Comparison of ENCODE assay signal across 8 mouse cellular contexts in genomic region chr5:120094602-120095001, GRCm38 (mm10). TPM values are rescaled to one million over a fixed set of nuclear protein-coding genes. Genes with fewer than 3 reads are reported as not detected.
DNase-seq lines count a peak whose midpoint lies in the region; ATAC-seq and TF ChIP-seq lines count a peak whose summit lies in the region.

No protein-coding gene starts in this region.

- no peaks in the 10 kb centered on the region for H3K9me3 ChIP-seq in hindbrain, embryonic 14.5 days (ENCODE audit: control insufficient read depth, low read length)
- no peaks in the 10 kb centered on the region for H3K9me3 ChIP-seq in hindbrain, embryonic 16.5 days (ENCODE audit: control insufficient read depth, low read length)
- H3K9me3 ChIP-seq in lung, postnatal 0 days (ENCODE audit: low read length): no peaks in the 10 kb centered on the region
- H3K9me3 ChIP-seq in midbrain, embryonic 16.5 days (replicated peaks; ENCODE audit: control insufficient read depth, low read length, poor library complexity, severe bottlenecking): no peaks in the 10 kb centered on the region

- no peak for TF ChIP-seq EP300 in lung, postnatal 0 days (IDR thresholded peaks at IDR 0.05)

- H3K4me2 ChIP-seq in hindbrain, embryonic 14.5 days (replicated peaks): no peak overlapping the region
- H3K4me2 ChIP-seq in hindbrain, embryonic 16.5 days (ENCODE audit: low read length): no peak overlapping the region
- H3K4me2 ChIP-seq in lung, postnatal 0 days (replicated peaks; ENCODE audit: low read depth, low read length): no peak overlapping the region
- no peak overlapping the region for H3K4me2 ChIP-seq in midbrain, embryonic 16.5 days (ENCODE audit: low read length)

- H3K4me1 ChIP-seq in hindbrain, embryonic 14.5 days (replicated peaks; ENCODE audit: control insufficient read depth, insufficient read depth, low read length): no peaks in the 10 kb centered on the region
- H3K4me1 ChIP-seq in hindbrain, embryonic 16.5 days (ENCODE audit: control insufficient read depth, insufficient read depth, low read depth, low read length): no peaks in the 10 kb centered on the region
- no peaks in the 10 kb centered on the region for H3K4me1 ChIP-seq in lung, postnatal 0 days (ENCODE audit: insufficient read depth, low read depth, low read length)
- no peaks in the 10 kb centered on the region for H3K4me1 ChIP-seq in midbrain, embryonic 16.5 days (ENCODE audit: control insufficient read depth, insufficient read depth, low read length)

- no peak overlapping the region for H3K27ac ChIP-seq in hindbrain, embryonic 14.5 days
- no peak overlapping the region for H3K27ac ChIP-seq in hindbrain, embryonic 16.5 days (ENCODE audit: low read depth, low read length)
- H3K27ac ChIP-seq in lung, postnatal 0 days (ENCODE audit: low read length): no peak overlapping the region
- no peak overlapping the region for H3K27ac ChIP-seq in midbrain, embryonic 16.5 days (ENCODE audit: low read length)

- peaks cover 9% of the 10 kb centered on the region for H3K27me3 ChIP-seq in hindbrain, embryonic 14.5 days (ENCODE audit: control insufficient read depth, insufficient read depth, low read length)
- H3K27me3 ChIP-seq in hindbrain, embryonic 16.5 days (replicated peaks; ENCODE audit: control insufficient read depth, insufficient read depth, low read length): peaks cover 10% of the 10 kb centered on the region
- H3K27me3 ChIP-seq in lung, postnatal 0 days (replicated peaks; ENCODE audit: insufficient read depth, low read length): no peaks in the 10 kb centered on the region
- peaks cover 8% of the 10 kb centered on the region for H3K27me3 ChIP-seq in midbrain, embryonic 16.5 days (ENCODE audit: control insufficient read depth, insufficient read depth, low read depth, low read length)

- WGBS in hindbrain, embryonic 14.5 days: 56% methylated on average over 7 of the region's 7 CpGs
- WGBS in hindbrain, embryonic 16.5 days: 61% methylated on average over 7 of the region's 7 CpGs
- 52% methylated on average over 7 of the region's 7 CpGs for WGBS in lung, postnatal 0 days
- 53% methylated on average over 7 of the region's 7 CpGs for WGBS in midbrain, embryonic 16.5 days

- H3K9ac ChIP-seq in hindbrain, embryonic 14.5 days: no peak overlapping the region
- H3K9ac ChIP-seq in hindbrain, embryonic 16.5 days (ENCODE audit: low read depth, low read length): no peak overlapping the region
- H3K9ac ChIP-seq in lung, postnatal 0 days (replicated peaks; ENCODE audit: low read depth): no peak overlapping the region
- no peak overlapping the region for H3K9ac ChIP-seq in midbrain, embryonic 16.5 days (ENCODE audit: low read depth, low read length)

- H3K36me3 ChIP-seq in hindbrain, embryonic 14.5 days (replicated peaks; ENCODE audit: control insufficient read depth, insufficient read depth): no peaks in the 10 kb centered on the region
- no peaks in the 10 kb centered on the region for H3K36me3 ChIP-seq in hindbrain, embryonic 16.5 days (ENCODE audit: control insufficient read depth, insufficient read depth, low read length)
- H3K36me3 ChIP-seq in lung, postnatal 0 days (ENCODE audit: insufficient read depth, low read length): no peaks in the 10 kb centered on the region
- H3K36me3 ChIP-seq in midbrain, embryonic 16.5 days (ENCODE audit: control insufficient read depth, insufficient read depth, low read length): no peaks in the 10 kb centered on the region

- peak; percentile 77 for TF ChIP-seq CTCF in lung, postnatal 0 days (IDR thresholded peaks at IDR 0.05)

- peak; percentile 58 for DNase-seq in hindbrain, embryonic 14.5 days (ENCODE audit: low spot score)
- peak; percentile 87 for DNase-seq in ZHBTc4 (ENCODE audit: low read depth, low spot score)
- DNase-seq in embryo, embryonic 9.5 days (ENCODE audit: extremely low spot score): peak; percentile 42
- DNase-seq in lung, postnatal 0 days (ENCODE audit: low spot score): peak; percentile 66
- DNase-seq in thymus, postnatal 0 days (ENCODE audit: low spot score): peak; percentile 79

- ATAC-seq in hindbrain, embryonic 14.5 days (ENCODE audit: low FRiP score): no peak
- ATAC-seq in hindbrain, embryonic 16.5 days: no peak
- peak; percentile 62 for ATAC-seq in CD4-positive, CD25-positive, alpha-beta regulatory T cell, adult 4 months
- no peak for ATAC-seq in lung, postnatal 0 days
- no peak for ATAC-seq in midbrain, embryonic 16.5 days

- no peak overlapping the region for H3K4me3 ChIP-seq in hindbrain, embryonic 14.5 days (replicated peaks; ENCODE audit: low read length)
- no peak overlapping the region for H3K4me3 ChIP-seq in hindbrain, embryonic 16.5 days (ENCODE audit: low read length)
- H3K4me3 ChIP-seq in lung, postnatal 0 days (ENCODE audit: low read depth, low read length): no peak overlapping the region
- H3K4me3 ChIP-seq in midbrain, embryonic 16.5 days (ENCODE audit: low read depth, low read length): no peak overlapping the region

RNA-seq across cellular contexts. Expression of gene Rbm19, which starts 21.7 kb away (rescaled TPM):
- polyA plus RNA-seq in hindbrain, embryonic 14.5 days (2014; fragmentation: Nextera tagmentation; extraction: Ambion mirVana): 17.5 and 20.2 TPM in 2 replicates
- 21.4 and 21.9 TPM in 2 replicates for polyA plus RNA-seq in hindbrain, embryonic 16.5 days (2015; fragmentation: Nextera tagmentation; extraction: Ambion mirVana)
- 10 to 100 TPM; 14.0 to 23.1 TPM for polyA plus RNA-seq in CD4-positive, CD25-positive, alpha-beta regulatory T cell, adult 4 months (2017; shearing (Covaris generic))
- 6.0 and 7.4 TPM in 2 replicates for polyA plus RNA-seq in lung, postnatal 0 days (2015; fragmentation: Nextera tagmentation; extraction: Ambion mirVana)
- polyA plus RNA-seq in thymus, postnatal 0 days (2015; fragmentation: Nextera tagmentation; extraction: Ambion mirVana): 24.0 and 24.7 TPM in 2 replicates
- 18.7 and 19.3 TPM in 2 replicates for polyA plus RNA-seq in midbrain, embryonic 16.5 days (2015; fragmentation: Nextera tagmentation; extraction: Ambion mirVana)
